Mouse (Mus musculus) E14TG2a.4 (cell line): ENCODE results near the gene Vps13d.

Source experiments
- CTCF ChIP-seq: conservative IDR thresholded peaks from 2 replicates; pipeline ENCODE4 v1.5.1; 2014; ENCODE audit warnings: low read length
- POU5F1 ChIP-seq: IDR thresholded peaks from 2 replicates; pipeline ENCODE4 v1.6.1; 2014; ENCODE audit warnings: low read length, borderline replicate concordance

DNA sequence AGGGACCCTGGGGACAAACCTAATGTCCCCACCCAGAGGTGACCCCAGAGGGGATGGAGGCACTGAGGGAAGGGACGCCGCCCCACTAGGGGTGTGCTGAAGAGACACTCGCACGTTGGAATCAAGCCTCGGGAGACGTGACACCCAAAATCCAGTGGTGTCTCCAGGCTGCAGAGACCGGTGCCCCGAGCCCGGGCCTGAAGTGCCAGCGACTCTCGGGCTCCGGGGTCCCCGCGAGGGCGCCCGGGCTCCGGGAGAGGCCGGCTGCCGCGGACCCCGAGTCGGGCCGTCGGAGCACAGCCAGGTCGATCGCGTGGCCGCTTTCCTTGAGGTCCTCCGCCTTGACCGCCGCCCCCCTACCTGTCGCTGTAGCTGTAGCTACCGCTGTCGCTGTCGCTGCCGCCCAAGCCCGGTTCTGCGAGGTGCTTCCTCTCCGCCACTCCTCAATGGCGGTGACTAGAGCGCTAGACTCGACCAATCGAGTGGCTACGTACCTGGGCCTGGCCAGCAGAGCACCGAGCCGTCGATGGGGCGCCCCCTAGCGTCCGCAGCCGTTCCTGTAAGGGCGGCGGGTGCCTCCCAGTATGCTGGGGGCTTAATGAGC, at the start of gene Vps13d:
- TF ChIP-seq POU5F1 (no peak), CTCF (peak; percentile 73)
